Mouse (Mus musculus) CH12.LX (cell line): ENCODE measurements around the gene Slc38a10.

Source experiments
- CTCF ChIP-seq, 2 experiments: IDR thresholded peaks in 1 of 2; conservative IDR thresholded peaks in 1 of 2; 2 replicates each; pipeline ENCODE4 v1.5.1; 2011 to 2012; ENCODE audit warnings: low read depth in 2 of 2, low read length in 2 of 2, improper control_type of control experiment in 1 of 2, inconsistent platforms in 1 of 2, mild to moderate bottlenecking in 1 of 2, moderate library complexity in 1 of 2
- E2F4 ChIP-seq: IDR thresholded peaks from 2 replicates; pipeline ENCODE4 v1.6.1; 2011; ENCODE audit warnings: low read depth, low read length, improper control_type of control experiment; ENCODE audit not compliant: insufficient replicate concordance
- MAFK ChIP-seq: IDR thresholded peaks from 2 replicates; pipeline ENCODE4 v1.6.1; 2011; ENCODE audit warnings: low read length, improper control_type of control experiment; ENCODE audit not compliant: insufficient replicate concordance
- MAX ChIP-seq: IDR thresholded peaks from 2 replicates; pipeline ENCODE4 v1.6.1; 2011; ENCODE audit warnings: low read length, improper control_type of control experiment
- POLR2A ChIP-seq: IDR thresholded peaks from 2 replicates; pipeline ENCODE4 v1.6.1; 2011; ENCODE audit warnings: low read depth, mild to moderate bottlenecking, improper control_type of control experiment, low read length
- TBP ChIP-seq: conservative IDR thresholded peaks from 2 replicates; pipeline ENCODE4 v1.6.1; 2011; ENCODE audit warnings: low read depth, low read length, improper control_type of control experiment
- TCF12 ChIP-seq: IDR thresholded peaks from 2 replicates; pipeline ENCODE4 v1.6.1; 2014; ENCODE audit warnings: low read depth, mild to moderate bottlenecking, inconsistent platforms, low read length, improper control_type of control experiment
- USF2 ChIP-seq: conservative IDR thresholded peaks from 2 replicates; pipeline ENCODE4 v1.6.1; 2011; ENCODE audit warnings: low read depth, low read length, improper control_type of control experiment
- ZC3H11A ChIP-seq: IDR thresholded peaks from 2 replicates; pipeline ENCODE4 v1.6.1; 2012; ENCODE audit warnings: low read depth, mild to moderate bottlenecking, inconsistent platforms, low read length, improper control_type of control experiment

GRCm38 (mm10) chr11:120167921-120168356 lies 16.8 kb upstream of the Slc38a10 start:
- TF ChIP-seq TCF12 (no peak), POLR2A (no peak), CTCF (conservative IDR thresholded peaks at IDR 0.05 in 1 of 2, IDR thresholded peaks at IDR 0.05 in 1 of 2; ENCODE audit: low read depth in 2 of 2, low read length in 2 of 2) (no peak), MAX (no peak), ZC3H11A (no peak), MAFK (no peak), USF2 (no peak), TBP (no peak), E2F4 (no peak)
